Mouse (Mus musculus): ENCODE results near the gene Gm10392.

The Gm10392 gene

GRCm38 (mm10) chr11:77492911-77493332 is 26.1 kb downstream of the Gm10392 start:
- DNase-seq (ENCODE audit: extremely low read depth, low read depth, low spot score): no peak

- no peak for DNase-seq (ENCODE audit: extremely low read depth, low read depth, low spot score)
Measured at GRCm38 (mm10) chr11:77492311-77492871, 26.6 kb downstream of the Gm10392 start.

- DNase-seq (ENCODE audit: extremely low read depth, low read depth, low spot score): no peak
Measured at GRCm38 (mm10) chr11:77491502-77492291, 27.3 kb downstream of the Gm10392 start.

GRCm38 (mm10) chr11:77491123-77491501 is 27.9 kb downstream of the Gm10392 start:
- DNase-seq (ENCODE audit: extremely low read depth, low read depth, low spot score): no peak

- no peak for DNase-seq (ENCODE audit: extremely low read depth, low read depth, low spot score)
Measured at GRCm38 (mm10) chr11:77490451-77490850, 28.5 kb downstream of the Gm10392 start.

- no peak for DNase-seq (ENCODE audit: extremely low read depth, low read depth, low spot score)
Measured at GRCm38 (mm10) chr11:77489591-77490235, 29.3 kb downstream of the Gm10392 start, which contains the start of gene Ankrd13b. Ankrd13b (minus strand) TSS chr11:77489678.

GRCm38 (mm10) chr11:77488771-77489581 is 30.0 kb downstream of the Gm10392 start:
- DNase-seq (ENCODE audit: extremely low read depth, low read depth, low spot score): no peak

- no peak for DNase-seq (ENCODE audit: extremely low read depth, low read depth, low spot score)
Measured at GRCm38 (mm10) chr11:77486798-77487197, 32.2 kb downstream of the Gm10392 start.

GRCm38 (mm10) chr11:77485229-77485628 is 33.8 kb downstream of the Gm10392 start:
- DNase-seq (ENCODE audit: extremely low read depth, low read depth, low spot score): no peak

GRCm38 (mm10) chr11:77483510-77484255 is 35.3 kb downstream of the Gm10392 start:
- DNase-seq (ENCODE audit: extremely low read depth, low read depth, low spot score): no peak

GRCm38 (mm10) chr11:77483043-77483442 is 36.0 kb downstream of the Gm10392 start:
- no peak for DNase-seq (ENCODE audit: extremely low read depth, low read depth, low spot score)

GRCm38 (mm10) chr11:77476895-77477294 is 42.1 kb downstream of the Gm10392 start:
- DNase-seq (ENCODE audit: extremely low read depth, low read depth, low spot score): no peak

- no peak for DNase-seq (ENCODE audit: extremely low read depth, low read depth, low spot score)
Measured at GRCm38 (mm10) chr11:77476216-77476615, 42.8 kb downstream of the Gm10392 start.

GRCm38 (mm10) chr11:77472775-77473174 is 46.2 kb downstream of the Gm10392 start:
- no peak for DNase-seq (ENCODE audit: extremely low read depth, low read depth, low spot score)

GRCm38 (mm10) chr11:77471407-77471806 is 47.6 kb downstream of the Gm10392 start:
- DNase-seq (ENCODE audit: extremely low read depth, low read depth, low spot score): no peak

- no peak for DNase-seq (ENCODE audit: extremely low read depth, low read depth, low spot score)
Measured at GRCm38 (mm10) chr11:77468397-77468796, 50.6 kb downstream of the Gm10392 start.

GRCm38 (mm10) chr11:77467784-77468183 is 51.2 kb downstream of the Gm10392 start:
- no peak for DNase-seq (ENCODE audit: extremely low read depth, low read depth, low spot score)

- DNase-seq (ENCODE audit: extremely low read depth, low read depth, low spot score): no peak
Measured at GRCm38 (mm10) chr11:77467157-77467556, 51.8 kb downstream of the Gm10392 start.
